Mouse (Mus musculus) CH12.LX (cell line): ENCODE measurements around the gene Elovl7. TPM values are rescaled to one million over a fixed set of nuclear protein-coding genes. Genes with fewer than 3 reads are reported as not detected.

Experiments
- DNase-seq: peaks from one replicate; pipeline ENCODE4 v3.0.0-alpha.2; 2013; ENCODE audit errors: extremely low read depth
- H3K27ac ChIP-seq: 2 replicates; pipeline ENCODE4 v1.5.1; 2012; ENCODE audit warnings: low read depth, mild to moderate bottlenecking, control low read depth, moderate library complexity; ENCODE audit not compliant: insufficient read depth
- H3K27me3 ChIP-seq: replicated peaks from 2 replicates; pipeline ENCODE3; 2012; ENCODE audit warnings: inconsistent platforms
- H3K36me3 ChIP-seq, 2 experiments: replicated peaks in 1 of 2; 2 replicates each; pipeline versions ENCODE3 to v1.6.1; 2012; ENCODE audit warnings: inconsistent platforms in 1 of 2, low read length in 1 of 2, mild to moderate bottlenecking in 1 of 2, mixed read lengths in 1 of 2, moderate library complexity in 1 of 2; ENCODE audit not compliant: control insufficient read depth in 1 of 2, insufficient read depth in 1 of 2
- H3K4me1 ChIP-seq, 2 experiments: 2 replicates each; pipeline ENCODE4 v1.6.1; 2012; ENCODE audit warnings: inconsistent platforms in 1 of 2, moderate library complexity in 1 of 2; ENCODE audit not compliant: insufficient read depth in 2 of 2, control insufficient read depth in 1 of 2
- H3K4me2 ChIP-seq: 2 replicates; pipeline ENCODE4 v1.6.1; 2012; ENCODE audit warnings: low read depth, mild to moderate bottlenecking, control low read depth; ENCODE audit not compliant: poor library complexity, insufficient read depth, severe bottlenecking
- H3K4me3 ChIP-seq, 3 experiments: fragments of 150-350 bp in 1 of 3; sonication (generic) in 1 of 3; replicated peaks in 1 of 3; 2 replicates each; pipeline versions ENCODE3 to v1.5.1; 2011 to 2012; ENCODE audit warnings: low read depth in 2 of 3, low read length in 2 of 3, mild to moderate bottlenecking in 2 of 3, moderate library complexity in 2 of 3, control low read depth in 1 of 3, improper control_type of control experiment in 1 of 3, inconsistent platforms in 1 of 3, mixed read lengths in 1 of 3; ENCODE audit not compliant: poor library complexity in 1 of 3
- H3K79me2 ChIP-seq: replicated peaks from 2 replicates; pipeline ENCODE4 v1.6.1; 2012; ENCODE audit warnings: mild to moderate bottlenecking, moderate library complexity; ENCODE audit not compliant: control insufficient read depth, poor library complexity, insufficient read depth, severe bottlenecking; ENCODE audit errors: extremely low read depth
- H3K9ac ChIP-seq: 2 replicates; pipeline ENCODE4 v1.6.1; 2012; ENCODE audit warnings: low read depth, mild to moderate bottlenecking, control low read depth, moderate library complexity; ENCODE audit not compliant: insufficient read depth
- H3K9me3 ChIP-seq: replicated peaks from 2 replicates; pipeline ENCODE3; 2012; ENCODE audit warnings: low read length, inconsistent platforms, mixed read lengths
- CHD2 ChIP-seq: IDR thresholded peaks from 2 replicates; pipeline ENCODE4 v1.6.1; 2011; ENCODE audit warnings: low read length, improper control_type of control experiment
- CTCF ChIP-seq, 2 experiments: IDR thresholded peaks in 1 of 2; conservative IDR thresholded peaks in 1 of 2; 2 replicates each; pipeline ENCODE4 v1.5.1; 2011 to 2012; ENCODE audit warnings: low read depth in 2 of 2, low read length in 2 of 2, improper control_type of control experiment in 1 of 2, inconsistent platforms in 1 of 2, mild to moderate bottlenecking in 1 of 2, moderate library complexity in 1 of 2
- GABPA ChIP-seq: IDR thresholded peaks from 2 replicates; pipeline ENCODE4 v1.6.1; 2012; ENCODE audit warnings: low read depth, low read length, improper control_type of control experiment, inconsistent platforms; ENCODE audit not compliant: insufficient replicate concordance
- HCFC1 ChIP-seq: IDR thresholded peaks from 2 replicates; pipeline ENCODE4 v1.6.1; 2012; ENCODE audit warnings: low read depth, mild to moderate bottlenecking, inconsistent platforms, low read length, improper control_type of control experiment
- IRF4 ChIP-seq: IDR thresholded peaks from 2 replicates; pipeline ENCODE4 v1.6.1; 2014; ENCODE audit warnings: low read depth, mild to moderate bottlenecking, inconsistent platforms, low read length, improper control_type of control experiment
- JUN ChIP-seq: IDR thresholded peaks from 2 replicates; pipeline ENCODE4 v1.6.1; 2011; ENCODE audit warnings: low read depth, mild to moderate bottlenecking, low read length, improper control_type of control experiment, moderate library complexity; ENCODE audit not compliant: insufficient read depth
- KAT2A ChIP-seq: IDR thresholded peaks from 2 replicates; pipeline ENCODE4 v1.6.1; 2012; ENCODE audit warnings: low read length, improper control_type of control experiment, inconsistent platforms; ENCODE audit not compliant: insufficient replicate concordance
- MAZ ChIP-seq: IDR thresholded peaks from 2 replicates; pipeline ENCODE4 v1.6.1; 2012; ENCODE audit warnings: low read depth, mild to moderate bottlenecking, inconsistent platforms, low read length, improper control_type of control experiment, moderate library complexity
- MEF2A ChIP-seq: IDR thresholded peaks from 2 replicates; pipeline ENCODE4 v1.6.1; 2014; ENCODE audit warnings: low read depth, mild to moderate bottlenecking, inconsistent platforms, low read length, improper control_type of control experiment, borderline replicate concordance
- NELFE ChIP-seq: IDR thresholded peaks from 2 replicates; pipeline ENCODE4 v1.6.1; 2011; ENCODE audit warnings: low read depth, low read length, improper control_type of control experiment
- NRF1 ChIP-seq: IDR thresholded peaks from 2 replicates; pipeline ENCODE4 v1.6.1; 2014; ENCODE audit warnings: low read depth, mild to moderate bottlenecking, inconsistent platforms, low read length, improper control_type of control experiment, moderate library complexity
- PAX5 ChIP-seq: IDR thresholded peaks from 2 replicates; pipeline ENCODE4 v1.6.1; 2012; ENCODE audit warnings: low read length, inconsistent platforms, mixed read lengths
- POLR2AphosphoS2 ChIP-seq: IDR thresholded peaks from 2 replicates; pipeline ENCODE4 v1.6.1; 2011; ENCODE audit warnings: low read depth, low read length, improper control_type of control experiment
- SMC3 ChIP-seq: IDR thresholded peaks from 2 replicates; pipeline ENCODE4 v1.6.1; 2011; ENCODE audit warnings: low read depth, low read length, improper control_type of control experiment
- TCF12 ChIP-seq: IDR thresholded peaks from 2 replicates; pipeline ENCODE4 v1.6.1; 2014; ENCODE audit warnings: low read depth, mild to moderate bottlenecking, inconsistent platforms, low read length, improper control_type of control experiment
- UBTF ChIP-seq: IDR thresholded peaks from 2 replicates; pipeline ENCODE4 v1.6.1; 2012; ENCODE audit warnings: low read depth, mild to moderate bottlenecking, inconsistent platforms, low read length, improper control_type of control experiment, moderate library complexity
- USF2 ChIP-seq: conservative IDR thresholded peaks from 2 replicates; pipeline ENCODE4 v1.6.1; 2011; ENCODE audit warnings: low read depth, low read length, improper control_type of control experiment
- ZMIZ1 ChIP-seq: IDR thresholded peaks from 2 replicates; pipeline ENCODE4 v1.6.1; 2012; ENCODE audit warnings: low read depth, mild to moderate bottlenecking, inconsistent platforms, low read length, improper control_type of control experiment
- ZNF384 ChIP-seq: IDR thresholded peaks from 2 replicates; pipeline ENCODE4 v1.6.1; 2012; ENCODE audit warnings: low read depth, low read length, improper control_type of control experiment, inconsistent platforms
- dilution Hi-C: fragments of 300-500 bp; cut with MboI; formaldehyde crosslinking; loops from 2 replicates; pipeline ENCODE4 v1.14.3; 2020; ENCODE audit warnings: low sequenced_read_pairs; ENCODE audit not compliant: extremely low pct_unique_long_range_greater_than_20kb, extremely low pct_ligation_motif_present
- in situ Hi-C: fragments of 300-500 bp; cut with MboI; formaldehyde crosslinking; loops from 3 replicates; pipeline ENCODE4 v1.14.3; 2019; ENCODE audit warnings: low sequenced_read_pairs, low pct_ligation_motif_present, low pct_unique_long_range_greater_than_20kb, mixed read lengths
- polyA plus RNA-seq: library from polyadenylated mRNA; unstranded; fragments of >175 nt; gene quantifications from 2 replicates; pipeline ENCODE4 v1.2.1, GENCODE M21; 2012; ENCODE audit warnings: low read depth; ENCODE audit not compliant: insufficient read length
- total RNA-seq, 2 experiments: library from RNA; depleted of rRNA; stranded (reverse); fragments of 300-350 nt in 1 of 2; fragments of >200 nt in 1 of 2; gene quantifications; 2 replicates each; pipeline ENCODE4 v1.2.3; 2012 to 2014

The Elovl7 gene
- total and polyA plus RNA-seq, 3 experiments = 5.3 to 11.9 (median 8.3) TPM

GRCm38 (mm10) chr13:108289436-108289835, 75.2 kb downstream of the Elovl7 start:
- Histone ChIP-seq H3K79me2 (no peaks in the 10 kb centered on the region), H3K4me2 (peak overlapping the region; percentile 96), H3K27me3 (no peaks in the 10 kb centered on the region), H3K9ac (peak overlapping the region; percentile 28; the same call in 1 of the 2 replicates), H3K4me1 (peaks cover 0 to 13% of the 10 kb centered on the region in 2 experiments; a peak in 1 of 4 replicates), H3K9me3 (no peaks in the 10 kb centered on the region), H3K36me3 (no peaks in the 10 kb centered on the region), H3K4me3 (no peak overlapping the region), H3K27ac (no peak overlapping the region)
- dilution Hi-C loops = no loop called here
- peak; percentile 21 for DNase-seq
- in situ Hi-C loops = no loop called here
- TF ChIP-seq MAZ (no peak), NELFE (no peak), MEF2A (peak; percentile 26; the same call in 1 of the 2 replicates)

GRCm38 (mm10) chr13:108290314-108290713, 76.1 kb downstream of the Elovl7 start:
- Histone ChIP-seq H3K9ac (no peak overlapping the region), H3K79me2 (no peaks in the 10 kb centered on the region), H3K4me3 (no peak overlapping the region), H3K4me1 (peaks cover 0 to 13% of the 10 kb centered on the region in 2 experiments; a peak in 1 of 4 replicates), H3K4me2 (no peak overlapping the region), H3K27me3 (no peaks in the 10 kb centered on the region), H3K9me3 (no peaks in the 10 kb centered on the region), H3K36me3 (no peaks in the 10 kb centered on the region), H3K27ac (no peak overlapping the region)
- in situ Hi-C loops = no loop called here
- TF ChIP-seq UBTF (no peak), CTCF (conservative IDR thresholded peaks at IDR 0.05 in 1 of 2, IDR thresholded peaks at IDR 0.05 in 1 of 2; ENCODE audit: low read depth in 2 of 2, low read length in 2 of 2) (no peak), IRF4 (no peak)
- dilution Hi-C loops = no loop called here
- DNase-seq = no peak

GRCm38 (mm10) chr13:108297350-108298093, 83.3 kb downstream of the Elovl7 start:
- Histone ChIP-seq H3K4me1 (peaks cover 2 to 14% of the 10 kb centered on the region in 2 experiments; a peak in 2 of 4 replicates), H3K9ac (no peak overlapping the region), H3K36me3 (no peaks in the 10 kb centered on the region), H3K27me3 (no peaks in the 10 kb centered on the region), H3K79me2 (no peaks in the 10 kb centered on the region), H3K4me3 (no peak overlapping the region), H3K9me3 (no peaks in the 10 kb centered on the region), H3K27ac (no peak overlapping the region), H3K4me2 (no peak overlapping the region)
- no peak for DNase-seq
- TF ChIP-seq TCF12 = no peak
- no peak for TF ChIP-seq CHD2
- no peak for TF ChIP-seq NRF1
- TF ChIP-seq HCFC1 = no peak
- TF ChIP-seq USF2 = no peak
- TF ChIP-seq CTCF (conservative IDR thresholded peaks at IDR 0.05 in 1 of 2, IDR thresholded peaks at IDR 0.05 in 1 of 2; ENCODE audit: low read depth in 2 of 2, low read length in 2 of 2) = no peak
- TF ChIP-seq PAX5 = no peak
- no peak for TF ChIP-seq ZNF384
- TF ChIP-seq MEF2A = no peak
- TF ChIP-seq SMC3 = no peak
- TF ChIP-seq MAZ = no peak
- no peak for TF ChIP-seq GABPA
- TF ChIP-seq KAT2A = no peak
- TF ChIP-seq JUN = no peak
- TF ChIP-seq ZMIZ1 = no peak
- no peak for TF ChIP-seq POLR2AphosphoS2
- in situ Hi-C loops (no loop called here), dilution Hi-C loops (no loop called here)
